Mouse (Mus musculus) T-helper 1 cell (primary cell): Measurements from ENCODE around the gene Prpf6.

Experiments used
- in situ Hi-C: fragments of 300-600 bp; cut with MboI, MseI; formaldehyde crosslinking; loops from one replicate; pipeline ENCODE4 v1.15.1; 2025; ENCODE audit warnings: high pct_unique_total_duplicates

Gene Prpf6

GRCm38 (mm10) chr2:181593042-181593421 is 1.4 kb downstream of the Prpf6 start:
- in situ Hi-C loops = loop anchor here (5.0 to 25.0 kb wide), 2 partner anchors 71 to 206 kb away; partner anchors contain the start of genes Dnajc5 and Lime1

- in situ Hi-C loops = loop anchor here (5.0 to 25.0 kb wide), 2 partner anchors 72 to 207 kb away; partner anchors contain the start of genes Dnajc5 and Lime1
Measured at GRCm38 (mm10) chr2:181593937-181594336, 2.3 kb downstream of the Prpf6 start.

- in situ Hi-C loops = loop anchor here (5.0 to 25.0 kb wide), 2 partner anchors 73 to 208 kb away; partner anchors contain the start of genes Dnajc5 and Lime1
Measured at GRCm38 (mm10) chr2:181594946-181595696, 3.5 kb downstream of the Prpf6 start.

GRCm38 (mm10) chr2:181596221-181596960 is 4.7 kb downstream of the Prpf6 start:
- in situ Hi-C loops = loop anchor here (25.0 kb wide), 1 partner anchor 209 kb away; the partner anchor contains the start of gene Lime1

GRCm38 (mm10) chr2:181597378-181598061 is 5.9 kb downstream of the Prpf6 start:
- in situ Hi-C loops = loop anchor here (25.0 kb wide), 1 partner anchor 210 kb away; the partner anchor contains the start of gene Lime1

- in situ Hi-C loops = loop anchor here (25.0 kb wide), 1 partner anchor 211 kb away; the partner anchor contains the start of gene Lime1
Measured at GRCm38 (mm10) chr2:181598454-181599351, 7.0 kb downstream of the Prpf6 start, which contains the start of gene Samd10. Gene Samd10, minus strand, starts transcription at chr2:181599212.

GRCm38 (mm10) chr2:181600226-181600758 is 8.6 kb downstream of the Prpf6 start:
- in situ Hi-C loops = no loop called here

- in situ Hi-C loops = no loop called here
Measured at GRCm38 (mm10) chr2:181600828-181601750, 9.4 kb downstream of the Prpf6 start.

- in situ Hi-C loops = no loop called here
Measured at GRCm38 (mm10) chr2:181601751-181602145, 10.1 kb downstream of the Prpf6 start.

- in situ Hi-C loops = no loop called here
Measured at GRCm38 (mm10) chr2:181602367-181602766, 10.7 kb downstream of the Prpf6 start.

- in situ Hi-C loops = no loop called here
Measured at GRCm38 (mm10) chr2:181618761-181619495, 27.3 kb downstream of the Prpf6 start.

- in situ Hi-C loops = no loop called here
Measured at GRCm38 (mm10) chr2:181623401-181623800, 31.7 kb downstream of the Prpf6 start.

GRCm38 (mm10) chr2:181628471-181628870 is 36.8 kb downstream of the Prpf6 start:
- in situ Hi-C loops = no loop called here

GRCm38 (mm10) chr2:181632624-181633023 is 41.0 kb downstream of the Prpf6 start:
- in situ Hi-C loops = no loop called here

- in situ Hi-C loops = no loop called here
Measured at GRCm38 (mm10) chr2:181635865-181636264, 44.2 kb downstream of the Prpf6 start.

GRCm38 (mm10) chr2:181644361-181644760 is 52.7 kb downstream of the Prpf6 start:
- in situ Hi-C loops = loop anchor here (5.0 kb wide), 1 partner anchor 48 kb away; the partner anchor contains the start of gene Rgs19

GRCm38 (mm10) chr2:181645666-181646065 is 54.0 kb downstream of the Prpf6 start:
- in situ Hi-C loops = no loop called here
